Mouse (Mus musculus) layer of hippocampus, postnatal 14 days (tissue): ENCODE data around the gene Ell2. TPM values are rescaled to one million over a fixed set of nuclear protein-coding genes. Genes with fewer than 3 reads are reported as not detected.
A peak's percentile ranks its signal among the peaks of the same experiment; 100 is the strongest.

Source experiments
- DNase-seq, 2 experiments: peaks; one replicate each; pipeline ENCODE4 v3.0.0; 2021 to 2022; ENCODE audit warnings: low spot score in 2 of 2, mixed read lengths in 1 of 2
- total RNA-seq, 2 experiments: library from RNA; stranded (reverse); gene quantifications; 2 replicates each; pipeline ENCODE4 v1.2.3; 2021

Ell2 gene
- total RNA-seq, 2 experiments from 2014 or later: 32.6 to 32.8 TPM

DNA sequence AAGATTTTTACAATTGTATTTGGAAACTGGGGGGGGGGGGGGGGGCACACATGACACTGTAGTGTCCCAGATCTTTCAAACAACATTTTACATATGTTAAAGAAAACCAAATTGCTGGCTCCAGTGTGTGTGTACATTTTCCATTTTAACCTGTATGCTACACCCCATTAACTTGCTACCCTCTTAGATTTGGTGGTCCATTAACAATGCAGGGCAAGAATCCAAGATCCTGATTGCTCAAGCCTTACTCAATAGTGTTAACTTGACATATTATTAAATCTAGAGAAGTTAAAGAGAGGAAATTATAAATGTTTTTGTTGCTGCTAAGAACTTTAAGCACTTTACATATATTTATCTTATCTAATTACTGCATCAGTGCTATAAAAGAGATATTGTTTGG, 24.2 kb downstream of the Ell2 start:
- no peak for DNase-seq

DNA sequence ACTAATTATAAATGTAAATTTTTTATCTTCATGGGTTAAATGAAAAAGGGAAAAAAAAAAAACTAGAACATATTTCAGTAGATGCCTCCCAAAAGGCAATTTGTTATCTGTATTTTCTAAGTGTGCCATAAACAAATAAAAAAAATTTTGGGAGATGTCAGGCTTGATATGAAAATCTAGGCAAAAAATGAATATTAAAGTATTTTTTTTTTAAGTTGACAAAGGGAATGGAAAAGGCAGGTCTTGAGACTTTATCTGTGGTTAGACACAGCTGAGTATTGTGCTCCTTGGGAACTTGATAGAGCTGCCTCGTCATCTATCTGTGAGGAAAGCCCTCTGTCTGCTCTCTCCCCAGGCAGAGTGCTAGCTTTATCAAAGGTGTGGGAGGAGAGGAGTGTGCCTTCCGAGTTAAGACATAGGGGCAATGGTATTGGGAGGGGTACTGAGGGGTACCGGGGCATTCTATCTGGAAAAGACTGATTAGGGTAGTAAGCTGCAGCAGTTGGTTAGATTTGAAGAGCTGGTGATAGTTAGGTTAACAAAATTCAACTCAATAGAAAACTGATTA, 27.1 kb downstream of the Ell2 start:
- DNase-seq: no peak

DNA sequence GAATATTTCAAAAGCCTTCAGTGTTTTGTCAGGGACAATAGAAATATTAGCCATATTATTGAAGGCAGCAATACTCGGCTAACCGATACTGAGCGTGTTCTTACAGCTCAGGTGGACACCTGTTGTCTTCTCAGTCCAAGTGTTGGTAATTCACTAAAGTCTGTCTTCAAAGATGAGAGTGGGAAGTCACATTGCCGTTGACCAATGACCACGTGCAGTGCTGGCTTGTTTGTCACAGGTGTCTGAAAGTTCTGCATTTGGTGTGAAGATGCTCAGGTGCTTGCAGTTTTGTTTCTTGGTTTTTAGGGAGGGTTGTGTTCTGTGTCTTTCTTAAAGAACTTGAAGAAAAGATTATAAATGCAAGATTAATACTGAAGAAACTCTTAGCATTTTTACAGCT, 27.7 kb downstream of the Ell2 start:
- no peak for DNase-seq

DNA sequence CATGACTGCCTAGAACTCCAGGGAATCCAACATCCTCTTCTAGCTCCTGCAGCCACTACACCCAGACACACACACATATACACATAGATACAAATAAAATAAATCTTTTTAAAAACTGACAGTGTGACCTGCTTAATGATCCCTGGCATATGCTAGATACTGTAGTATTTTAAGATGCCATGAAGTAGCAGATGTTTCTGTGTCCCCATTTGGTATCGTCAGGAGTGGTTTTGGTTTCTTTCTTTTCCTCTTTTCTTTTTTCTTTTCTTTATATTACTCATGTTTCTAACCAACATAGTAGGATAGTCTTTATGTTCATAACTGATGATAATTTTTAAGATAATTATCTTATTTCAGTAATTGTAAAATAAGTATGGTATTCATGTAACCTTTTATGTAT, 29.0 kb downstream of the Ell2 start:
- no peak for DNase-seq

DNA sequence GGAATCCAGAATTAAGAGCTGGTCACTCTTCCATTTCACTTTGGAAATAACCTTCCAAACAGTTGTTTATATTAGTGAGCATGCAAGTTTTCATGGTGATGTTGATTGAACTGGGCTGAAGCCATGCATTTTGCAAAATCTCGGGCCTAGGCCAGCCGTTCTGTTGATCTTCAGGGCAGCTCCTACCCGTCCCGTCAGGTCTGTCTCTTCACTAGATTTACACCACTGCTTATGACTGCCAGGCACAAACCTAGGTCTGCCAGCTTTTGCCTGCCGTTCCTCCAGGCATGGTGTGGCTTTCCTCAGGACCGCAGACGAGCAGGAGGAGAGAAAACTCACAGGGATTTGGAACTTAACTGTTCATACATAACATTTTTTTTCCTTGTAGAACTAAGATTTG, 31.4 kb downstream of the Ell2 start:
- no peak for DNase-seq

DNA sequence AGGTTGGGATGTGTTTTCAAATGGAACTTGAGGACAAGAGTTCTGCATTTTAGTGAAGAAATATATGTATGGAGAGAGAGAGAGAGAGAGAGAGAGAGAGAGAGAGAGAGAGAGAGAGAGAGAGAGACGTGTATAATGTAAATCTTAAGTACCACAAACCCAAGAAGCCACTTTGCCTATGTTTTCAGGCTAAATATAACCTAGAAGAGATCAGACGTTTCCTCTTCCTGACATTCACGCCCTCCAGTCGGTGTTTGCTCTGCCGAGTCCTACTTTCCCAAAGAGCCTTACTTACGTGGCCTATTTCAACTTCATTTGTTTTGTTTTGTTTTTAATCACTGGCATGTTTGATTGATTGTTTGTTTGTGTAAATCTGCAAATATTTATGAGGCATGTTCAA, 32.0 kb downstream of the Ell2 start:
- no peak for DNase-seq

DNA sequence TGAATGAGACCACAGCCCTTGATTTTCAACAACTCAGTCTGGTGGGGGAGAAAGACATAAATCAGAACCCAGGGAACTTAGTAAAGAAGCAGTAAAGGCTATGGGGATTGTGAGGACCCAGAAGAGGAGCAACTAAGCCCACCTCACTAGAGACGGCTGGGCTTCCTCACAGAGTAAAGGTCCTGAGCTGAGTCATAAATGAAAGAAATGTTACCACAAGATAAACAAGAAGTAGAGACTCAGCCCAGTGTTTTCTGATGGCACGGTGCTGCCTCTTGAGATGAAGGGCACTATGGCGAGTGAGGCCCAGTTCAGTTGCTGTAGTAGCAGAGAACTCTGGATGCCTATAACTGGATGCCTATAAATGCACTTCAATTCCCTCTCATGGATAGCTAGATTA, 32.4 kb downstream of the Ell2 start:
- no peak for DNase-seq

DNA sequence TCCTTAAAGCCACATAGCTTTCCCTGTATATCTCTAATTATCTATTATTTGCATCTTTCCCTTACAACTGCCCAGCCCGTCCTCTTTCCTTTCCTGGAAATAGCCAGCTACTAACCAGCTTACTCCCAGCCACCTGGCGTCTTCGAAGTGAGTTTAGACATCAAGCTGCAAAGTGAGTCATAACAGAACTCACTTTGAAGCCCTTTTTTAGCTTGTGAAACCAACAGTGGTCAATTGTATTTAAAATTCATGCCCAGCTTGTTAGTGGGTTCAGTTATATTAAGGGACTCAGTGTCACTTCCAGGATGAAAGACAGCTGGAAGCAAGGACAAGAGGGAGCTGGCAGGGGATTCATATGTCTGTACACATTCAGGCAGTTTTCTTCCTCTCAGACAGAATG, 33.5 kb downstream of the Ell2 start:
- DNase-seq: no peak

DNA sequence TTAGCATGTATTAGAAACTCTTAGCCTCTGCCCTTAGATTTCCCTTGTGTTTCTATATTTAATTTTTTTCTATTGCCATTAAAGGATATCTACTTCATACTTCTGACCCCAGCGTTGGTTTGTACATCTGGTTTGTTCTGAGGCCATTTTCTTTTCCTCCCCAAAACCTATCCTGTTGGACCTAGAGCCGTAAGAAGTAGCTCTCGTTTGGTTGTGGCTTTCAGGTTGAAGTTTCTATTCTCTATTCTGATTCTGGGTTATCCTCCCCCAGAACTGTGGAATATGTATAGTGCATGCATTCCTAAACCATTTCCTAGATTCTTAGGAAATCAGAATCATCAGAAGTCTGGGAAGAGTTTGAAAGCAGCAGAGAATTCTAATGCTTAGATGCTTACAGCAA, 34.6 kb downstream of the Ell2 start:
- DNase-seq: no peak

DNA sequence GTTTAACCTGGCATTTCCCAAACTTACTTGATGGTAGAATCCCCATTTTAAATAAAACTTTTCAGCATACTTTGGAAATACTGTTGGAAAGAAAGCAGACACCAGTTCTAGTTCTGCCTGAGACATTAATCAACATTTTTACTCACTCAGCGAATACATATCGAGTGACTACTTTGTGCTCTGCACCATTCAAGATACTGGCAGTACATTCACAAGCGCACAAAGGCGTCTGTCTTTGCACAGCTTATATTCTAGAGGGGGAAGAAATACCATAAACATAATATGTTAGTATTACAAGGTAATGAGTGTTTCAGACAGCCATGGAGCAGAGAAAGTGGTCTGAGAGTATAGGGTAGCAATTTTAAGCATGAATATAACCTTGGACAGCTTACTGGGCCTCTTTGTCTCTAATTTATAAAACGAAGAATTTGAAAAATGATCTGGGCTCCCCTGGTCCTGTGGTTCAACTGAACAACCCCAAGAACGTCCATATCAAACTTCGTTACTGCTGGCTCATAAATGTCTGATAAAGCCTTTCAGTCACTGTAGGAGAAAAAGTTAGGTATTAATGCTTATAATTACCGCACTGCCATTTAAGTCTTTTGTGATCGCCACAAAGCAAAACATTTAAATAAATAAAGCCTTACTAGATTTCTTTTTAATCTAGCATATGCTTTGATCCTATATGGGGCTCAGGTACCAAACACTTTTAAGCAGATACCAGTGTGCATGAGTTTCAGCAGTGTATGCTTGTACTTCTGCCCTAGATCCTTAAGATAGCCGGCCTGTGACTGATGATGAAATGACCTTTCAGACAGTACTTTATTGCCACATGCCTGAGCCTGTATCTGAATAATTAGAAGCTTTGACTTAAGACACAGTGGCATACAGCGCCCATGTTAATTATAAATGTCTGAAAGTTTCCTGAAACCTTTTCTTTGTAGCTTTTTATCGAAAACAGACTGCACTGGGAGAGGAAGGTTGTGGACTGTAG, 35.5 kb downstream of the Ell2 start:
- no peak for DNase-seq

DNA sequence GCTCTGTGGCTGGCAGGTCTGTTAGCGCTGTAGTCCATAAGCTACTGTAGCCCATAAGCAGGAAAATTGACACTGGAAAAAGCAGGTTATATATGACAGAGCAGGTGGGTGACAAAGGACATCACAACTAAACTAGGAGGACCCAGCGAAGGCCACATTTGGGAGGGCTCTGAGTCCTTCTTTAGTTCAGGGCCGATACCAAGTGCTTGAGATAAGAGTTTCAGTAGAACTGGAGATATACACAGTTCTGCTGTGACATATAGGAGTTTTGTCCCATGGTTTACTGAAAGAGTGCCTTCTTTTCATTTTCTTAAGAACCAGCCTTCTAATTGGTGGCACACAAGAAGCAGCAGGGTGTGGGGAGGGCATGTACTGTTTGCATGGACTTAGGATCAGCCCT, 36.4 kb downstream of the Ell2 start:
- DNase-seq: no peak

DNA sequence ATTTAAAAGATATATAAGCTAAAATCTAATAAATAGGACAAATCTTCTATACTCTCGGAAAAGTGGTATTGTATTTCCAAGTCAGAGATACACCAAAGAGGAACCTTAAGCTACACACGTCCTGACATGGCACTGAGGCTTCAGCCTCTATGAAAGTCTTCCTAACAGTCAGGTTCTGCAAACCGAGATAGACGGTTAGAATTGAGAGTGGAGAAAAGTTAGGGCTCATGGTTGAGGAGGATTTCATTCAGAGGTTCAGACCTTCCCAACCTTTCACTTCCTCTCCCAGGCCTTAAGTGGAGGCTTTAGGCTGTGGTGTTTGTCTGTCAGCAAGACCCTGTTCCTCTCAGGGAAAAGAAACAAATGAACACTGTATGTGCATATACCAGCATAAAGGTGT, 37.5 kb downstream of the Ell2 start:
- DNase-seq: no peak

DNA sequence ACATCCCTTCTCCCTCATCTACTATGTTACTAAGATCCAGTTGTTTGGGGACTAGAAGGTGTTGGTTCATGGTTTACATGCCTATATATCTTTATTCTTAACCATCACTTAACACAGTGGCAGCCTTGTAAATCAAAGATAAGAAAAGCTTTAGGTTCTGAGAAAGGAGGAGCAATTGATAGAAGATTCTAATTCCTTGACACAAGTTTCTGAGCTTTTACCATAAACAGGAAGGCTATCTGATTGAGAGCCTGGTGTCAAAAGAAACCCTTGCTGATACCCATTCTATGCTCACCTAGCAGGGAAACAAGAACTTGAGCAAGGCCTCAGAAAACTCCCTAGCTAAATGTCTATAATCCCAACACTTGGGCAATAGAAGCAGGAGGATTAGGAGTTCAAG, 38.8 kb downstream of the Ell2 start:
- DNase-seq: no peak

DNA sequence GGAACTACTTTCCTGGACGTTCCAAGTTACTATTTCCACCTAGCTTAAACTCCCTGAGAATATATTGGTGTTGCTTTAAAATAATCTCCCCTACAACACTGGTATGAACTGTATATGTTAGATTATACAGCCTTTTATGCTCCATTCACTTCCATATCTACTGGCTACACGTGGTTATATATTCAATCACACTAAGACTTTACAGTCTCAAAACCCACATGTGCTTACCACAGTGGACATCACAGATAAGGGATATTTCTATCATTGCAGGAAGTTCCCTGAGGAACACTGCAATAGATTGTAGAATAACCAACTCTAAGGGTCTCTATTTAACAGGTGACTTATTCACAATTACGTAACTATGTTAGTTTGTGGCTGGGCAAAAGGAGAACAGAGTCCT, 40.7 kb downstream of the Ell2 start:
- no peak for DNase-seq

DNA sequence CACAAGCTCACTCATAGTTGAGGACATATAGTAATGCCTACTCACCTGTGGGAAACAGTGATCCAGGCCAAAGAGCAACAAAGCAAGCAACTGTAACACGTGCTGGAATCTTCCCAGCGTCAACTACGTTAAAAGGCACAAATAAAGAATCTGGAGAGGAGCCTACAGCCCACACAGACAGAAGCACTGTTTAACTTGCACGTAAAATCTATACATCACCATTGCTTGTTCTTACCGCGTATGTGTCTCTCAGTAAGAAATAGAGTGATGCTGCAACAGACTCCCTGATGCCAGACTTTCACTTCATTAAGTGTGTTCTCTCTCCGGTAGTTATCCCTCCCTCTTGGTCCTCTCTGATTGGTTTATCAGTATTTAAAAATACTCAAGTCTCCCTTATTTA, 42.1 kb downstream of the Ell2 start:
- no peak for DNase-seq

DNA sequence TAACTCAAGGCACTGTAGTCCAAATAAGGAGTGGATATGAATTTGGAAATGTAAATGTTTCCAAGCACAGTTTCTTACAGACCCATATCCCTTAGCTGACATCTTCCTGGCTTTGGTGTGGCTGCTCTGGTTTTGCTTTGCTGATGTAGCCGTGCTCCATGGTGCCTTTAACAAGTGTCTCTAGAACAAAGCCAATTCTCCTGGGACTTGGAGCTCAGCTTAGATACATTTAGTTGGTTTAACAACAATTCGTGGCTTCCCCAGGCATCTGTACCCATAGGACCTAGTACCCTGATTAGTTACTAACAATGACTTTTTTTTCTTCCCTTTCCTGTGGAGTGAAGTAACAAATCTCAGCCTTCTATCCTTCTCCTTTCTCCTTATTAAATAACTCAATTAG, 44.2 kb downstream of the Ell2 start:
- DNase-seq: no peak

DNA sequence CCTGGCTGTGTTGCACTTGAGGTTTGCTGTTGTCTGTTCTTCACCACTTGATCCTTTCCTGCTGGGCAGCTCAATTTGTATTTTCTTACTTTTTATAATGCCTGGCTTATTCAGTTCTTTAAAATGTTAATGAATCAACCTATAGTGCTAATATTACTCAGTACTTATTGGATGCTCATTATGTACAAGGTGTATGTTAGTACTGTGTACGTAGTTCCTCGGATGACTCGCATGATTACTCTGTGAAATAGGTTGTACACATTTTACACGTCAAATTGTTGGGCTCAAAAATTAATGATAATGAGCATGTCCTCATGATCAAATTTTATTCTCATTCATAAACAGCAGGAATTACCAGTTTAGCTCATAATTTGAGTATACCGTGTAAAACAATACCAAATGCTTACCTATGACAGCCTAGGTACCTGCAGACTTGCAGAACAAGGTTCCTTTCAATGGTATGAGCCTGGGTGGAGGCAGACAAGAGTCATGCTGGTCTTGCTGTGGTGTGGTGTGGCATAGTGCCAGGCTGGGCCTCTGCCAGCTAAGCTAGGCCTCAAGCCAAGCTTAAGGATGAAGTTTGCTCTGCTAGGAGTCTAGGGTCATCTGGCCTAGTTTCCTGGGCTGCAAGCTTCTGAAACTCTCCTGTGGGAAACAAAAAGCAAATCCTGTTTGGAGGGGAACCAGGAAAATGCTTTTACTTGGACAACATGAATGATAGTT, 45.8 kb downstream of the Ell2 start:
- peak; percentile 46 to 66 for DNase-seq

DNA sequence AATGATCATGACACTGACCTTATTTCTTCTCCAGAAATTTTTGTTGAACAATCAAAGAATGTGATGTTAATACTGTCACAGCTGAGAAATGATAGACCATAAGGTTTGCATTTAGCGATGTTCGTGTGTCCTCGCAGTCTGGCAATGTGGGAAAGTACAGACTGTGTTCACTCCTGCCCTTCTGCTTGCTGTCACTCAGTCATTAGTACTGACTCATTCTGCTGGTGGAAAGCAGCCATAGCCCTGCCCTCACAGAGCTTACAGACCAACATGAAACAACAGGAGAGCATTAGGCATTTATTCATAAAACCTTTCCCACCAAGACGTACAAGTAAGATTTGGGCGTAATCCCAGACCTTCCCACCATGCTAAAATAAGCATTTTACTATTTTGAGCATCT, 47.8 kb downstream of the Ell2 start:
- DNase-seq: peak; percentile 12 to 31

DNA sequence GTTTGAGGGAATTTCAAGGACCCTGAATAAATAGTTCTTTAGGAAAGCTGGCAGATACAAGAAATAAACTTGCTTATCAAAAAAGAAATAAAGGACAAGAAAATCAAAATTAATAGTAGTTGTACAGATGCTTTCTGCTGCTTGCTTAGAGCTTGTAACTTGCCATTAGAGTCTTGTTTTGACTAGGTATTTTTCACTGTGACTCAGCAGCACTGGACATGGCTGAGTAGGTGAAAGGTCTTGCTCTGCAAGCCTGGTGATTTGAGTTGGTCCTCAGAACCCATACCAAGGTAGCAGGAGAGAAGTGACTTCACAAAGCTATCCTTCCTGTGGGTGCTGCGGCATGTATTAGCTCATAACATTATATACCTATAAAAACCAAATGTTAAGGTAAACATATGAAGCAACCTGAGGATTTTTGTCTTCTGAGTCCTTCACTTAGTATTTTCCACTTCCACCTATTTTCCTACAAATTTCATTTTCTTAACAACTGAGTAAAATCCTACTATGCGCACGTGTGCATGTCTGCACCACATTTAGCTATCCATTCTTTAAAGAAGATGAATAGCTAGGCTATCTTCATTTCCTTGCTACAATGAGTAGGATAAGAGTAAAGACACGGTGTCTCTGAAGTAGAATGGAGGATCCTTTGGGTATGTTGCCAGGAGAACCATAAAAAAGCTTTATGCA, 54.4 kb downstream of the Ell2 start:
- DNase-seq: no peak

DNA sequence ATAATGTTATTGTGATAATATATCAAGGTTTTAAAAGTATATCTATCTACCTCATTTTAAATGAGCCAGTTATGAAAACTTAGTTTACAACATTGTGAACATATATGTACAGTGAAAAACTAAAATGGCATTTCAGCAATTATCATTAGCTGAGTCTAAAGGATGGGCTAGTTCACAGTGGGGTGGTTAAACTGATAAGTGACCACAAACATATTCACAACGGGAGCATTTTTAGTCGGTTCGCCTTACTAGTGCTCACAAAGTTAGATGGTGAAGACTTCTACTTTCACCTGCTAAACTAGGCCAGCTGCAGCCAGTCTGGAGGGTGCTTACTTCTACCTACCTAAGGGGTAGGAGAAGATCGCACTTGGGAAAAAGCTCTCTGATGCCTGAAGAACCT, 56.2 kb downstream of the Ell2 start:
- no peak for DNase-seq

DNA sequence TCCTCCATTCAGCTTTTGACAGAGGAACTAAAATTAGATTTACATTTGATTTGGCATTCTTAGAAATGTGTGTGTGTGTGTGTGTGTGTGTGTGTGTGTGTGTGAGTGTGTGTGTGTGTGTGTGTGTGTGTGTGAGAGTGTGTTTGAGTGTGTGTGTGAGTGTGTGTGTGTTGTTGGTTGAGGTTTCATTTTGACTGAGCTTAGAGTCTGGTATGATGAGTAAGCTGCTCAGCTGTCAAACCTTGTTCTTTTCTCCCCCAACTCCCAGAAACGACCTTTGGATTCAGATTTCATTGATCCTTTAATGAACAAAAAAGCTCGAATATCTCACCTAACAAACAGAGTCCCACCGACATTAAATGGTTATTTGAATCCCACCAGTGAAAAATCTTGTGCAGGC, 56.7 kb downstream of the Ell2 start:
- DNase-seq: no peak

DNA sequence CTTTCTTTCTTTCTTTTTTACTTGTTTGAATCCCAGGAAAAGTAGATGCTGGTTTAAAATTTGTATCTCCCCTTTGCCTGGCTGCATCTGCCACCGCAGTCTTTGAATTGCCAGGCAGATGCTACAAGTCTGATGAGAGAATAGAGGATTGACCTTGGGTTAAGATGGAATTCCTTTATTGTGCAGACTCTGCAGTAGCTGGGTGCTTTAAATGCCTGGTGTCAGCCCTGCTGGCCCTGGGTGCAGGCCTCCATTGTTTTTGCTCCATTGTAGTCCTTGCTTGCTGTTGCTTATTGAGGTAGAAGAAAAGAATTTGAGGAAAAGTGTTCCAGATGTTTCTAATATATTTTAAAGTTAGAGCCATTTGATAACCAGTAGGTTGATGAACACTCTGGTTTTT, 59.2 kb downstream of the Ell2 start:
- DNase-seq: no peak
